Mouse (Mus musculus) ES-CJ7 (cell line): ENCODE data around the gene Rfc4.
"Not testable (repeated sequence)": the region's sequence is repeated elsewhere in the genome, so short reads cannot be mapped to it uniquely, and the experiment has no call there.

Experiments used
- DNase-seq: peaks from one replicate; pipeline ENCODE4 v3.0.0; 2011; ENCODE audit warnings: low read depth, low spot score

The Rfc4 gene

DNA sequence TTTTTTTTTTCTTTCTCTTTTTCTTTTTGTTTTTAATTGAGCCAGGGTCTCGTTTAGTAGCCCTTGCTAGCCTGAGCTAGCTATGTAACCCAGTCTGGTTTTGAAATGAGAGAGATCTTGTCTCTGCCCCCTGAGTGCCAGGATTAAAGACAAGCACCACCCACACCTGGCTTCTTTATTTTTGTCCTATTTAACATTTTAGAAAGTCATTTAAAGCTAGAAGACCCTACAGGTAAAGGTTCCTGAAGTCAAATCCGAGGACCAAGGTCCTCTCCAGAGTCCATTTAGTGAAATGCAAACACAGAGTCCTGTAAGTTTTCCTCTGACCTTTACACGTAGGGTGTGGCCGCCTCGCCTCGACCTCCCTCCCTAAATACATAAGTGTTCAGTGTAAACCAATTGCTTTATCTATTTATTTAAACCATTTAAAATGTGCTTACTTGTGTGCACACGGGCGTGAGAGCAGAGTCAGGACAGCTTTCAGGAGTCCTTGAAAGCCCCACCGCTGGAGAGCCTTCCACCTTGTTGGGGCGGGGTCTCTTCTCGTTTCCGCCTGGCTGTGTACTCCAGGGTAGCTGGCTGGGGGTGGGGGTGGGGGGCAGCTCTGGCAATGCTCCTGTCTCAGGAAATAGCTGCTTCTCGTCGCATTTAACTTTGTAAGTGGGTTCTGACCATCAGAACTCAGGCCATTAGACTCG lies 25.0 kb downstream of the Rfc4 start:
- peak; percentile 96 for DNase-seq

DNA sequence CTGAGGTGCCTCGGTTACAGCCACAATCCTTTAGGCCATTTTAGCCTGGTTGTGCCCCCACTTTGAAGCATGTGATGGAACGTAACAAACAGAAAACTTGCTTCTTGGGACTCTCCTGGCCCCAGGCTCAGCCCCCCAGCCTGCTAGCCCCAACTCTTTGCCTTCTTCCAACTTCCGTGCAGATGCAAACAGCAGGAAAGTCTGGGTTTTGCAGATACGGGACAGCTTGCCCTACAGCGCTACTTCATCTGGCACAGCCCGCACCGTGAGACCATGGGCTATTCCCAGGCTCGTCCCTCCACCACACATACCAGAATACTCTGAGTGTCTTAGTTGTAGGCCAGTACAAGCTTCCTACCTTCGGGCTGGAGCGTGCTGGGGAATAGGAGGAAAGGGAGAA lies 26.9 kb downstream of the Rfc4 start:
- DNase-seq = no peak

- peak; percentile 86 for DNase-seq
These were observed 27.4 kb downstream of the Rfc4 start for GRCm38 (mm10) chr16:23100099-23100575.

DNA sequence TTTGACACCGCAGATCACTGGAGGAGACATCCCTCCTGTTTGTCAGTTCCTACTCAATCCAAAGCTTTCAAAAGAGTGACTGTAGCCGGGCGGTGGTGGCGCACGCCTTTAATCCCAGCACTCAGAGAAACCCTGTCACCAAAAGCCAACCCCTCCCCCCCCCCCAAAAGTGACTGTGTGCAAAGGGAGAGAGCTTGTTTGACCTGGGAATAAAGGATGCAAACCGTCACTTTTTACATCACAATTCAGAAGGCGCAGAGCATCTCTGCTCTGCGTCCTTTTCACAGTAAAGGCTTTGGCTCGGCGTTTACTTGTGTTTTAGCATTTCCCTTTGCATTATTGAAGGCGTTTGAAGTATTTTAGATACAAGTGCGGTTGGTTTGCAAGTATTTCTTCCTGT lies 27.9 kb downstream of the Rfc4 start:
- DNase-seq = peak; percentile 94

- DNase-seq = peak; percentile 96
These were observed 29.5 kb downstream of the Rfc4 start for GRCm38 (mm10) chr16:23098105-23098452.

GRCm38 (mm10) chr16:23097290-23098104 lies 30.0 kb downstream of the Rfc4 start:
- DNase-seq = peak; percentile 62

DNA sequence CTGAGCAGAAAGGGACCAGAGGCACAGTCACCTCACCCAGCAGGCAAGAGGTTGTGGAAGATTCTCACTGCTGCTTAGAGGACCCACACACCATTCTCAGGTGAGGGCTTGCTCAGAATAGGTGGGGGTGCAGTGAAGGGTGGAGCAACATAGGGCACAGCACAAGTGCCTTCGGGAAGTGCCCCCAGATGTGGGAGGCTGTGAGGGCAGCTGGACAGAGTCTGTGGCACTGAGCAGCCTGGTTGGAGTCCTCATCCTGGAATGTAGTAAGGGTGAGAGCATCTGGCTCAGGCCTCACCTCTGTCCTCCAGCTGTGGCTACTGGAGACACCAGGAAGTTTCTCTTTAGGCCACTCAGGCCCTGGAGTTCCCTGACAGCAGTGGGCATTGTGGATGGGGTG lies 30.7 kb downstream of the Rfc4 start:
- not testable (repeated sequence) for DNase-seq

DNA sequence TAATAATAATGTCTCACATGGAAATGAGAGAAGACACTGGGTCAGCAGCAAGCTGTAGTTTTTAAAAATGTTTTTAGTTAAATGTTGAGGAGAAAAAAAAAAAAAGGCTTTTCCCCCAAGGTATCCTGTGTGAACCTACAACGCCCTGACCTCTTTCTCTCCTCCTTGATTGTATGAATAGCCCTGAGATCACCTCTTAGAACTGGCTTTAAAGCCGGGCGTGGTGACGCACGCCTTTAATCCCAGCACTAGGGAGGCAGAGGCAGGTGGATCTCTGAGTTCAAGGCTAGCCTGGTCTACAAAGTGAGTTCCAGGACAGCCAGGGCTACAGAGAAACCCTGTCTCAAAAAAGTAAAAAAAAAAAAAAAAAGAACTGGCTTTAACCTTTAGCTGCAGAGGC lies 32.0 kb downstream of the Rfc4 start:
- DNase-seq = not testable (repeated sequence)

DNA sequence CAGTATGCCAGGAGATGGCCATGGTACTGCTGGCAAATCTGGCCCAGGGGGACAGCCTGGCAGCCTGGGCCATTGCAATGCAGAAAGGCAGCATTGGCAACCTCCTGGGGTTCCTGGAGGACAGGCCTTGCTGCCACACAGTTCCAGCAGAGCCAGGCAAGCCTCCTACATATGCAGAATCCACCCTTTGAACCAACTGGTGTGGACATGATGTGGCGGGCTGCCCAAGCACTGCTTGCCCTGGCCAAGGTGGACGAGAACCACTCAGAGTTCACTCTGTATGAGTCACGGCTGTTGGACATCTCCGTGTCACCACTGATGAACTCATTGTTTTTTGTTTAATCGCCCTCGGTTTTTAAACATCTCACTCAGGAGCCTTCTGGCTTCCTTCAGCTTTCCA lies 33.4 kb downstream of the Rfc4 start:
- DNase-seq = no peak

DNA sequence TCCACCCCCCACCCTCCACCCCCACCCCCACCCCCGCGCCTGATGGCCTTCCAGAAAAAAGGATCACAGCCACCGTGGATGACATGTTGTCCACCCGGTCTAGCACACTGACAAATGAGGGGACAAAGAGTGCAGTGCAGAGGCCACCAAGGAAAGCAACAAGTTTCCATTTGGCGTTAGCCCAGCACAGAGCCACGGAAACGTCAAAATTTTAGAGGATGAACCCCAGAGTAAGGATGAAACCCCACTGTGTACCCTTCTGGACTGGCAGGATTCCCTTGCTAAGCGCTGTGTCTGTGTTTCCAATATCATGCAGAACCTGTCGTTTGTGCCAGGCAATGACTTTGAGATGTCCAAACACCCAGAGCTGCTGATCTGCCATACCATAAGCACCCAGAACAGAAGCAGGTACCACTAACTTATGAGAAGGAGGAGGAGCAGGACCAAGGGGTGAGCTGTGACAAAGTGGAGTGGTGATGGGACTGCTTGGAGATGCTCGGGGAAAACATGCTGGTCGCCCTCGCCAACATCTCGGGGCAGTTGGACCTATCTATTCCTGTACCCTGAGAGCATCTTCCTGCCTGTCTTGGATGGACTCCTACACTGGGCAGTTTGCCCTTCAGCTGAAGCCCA lies 34.1 kb downstream of the Rfc4 start:
- no peak for DNase-seq

DNA sequence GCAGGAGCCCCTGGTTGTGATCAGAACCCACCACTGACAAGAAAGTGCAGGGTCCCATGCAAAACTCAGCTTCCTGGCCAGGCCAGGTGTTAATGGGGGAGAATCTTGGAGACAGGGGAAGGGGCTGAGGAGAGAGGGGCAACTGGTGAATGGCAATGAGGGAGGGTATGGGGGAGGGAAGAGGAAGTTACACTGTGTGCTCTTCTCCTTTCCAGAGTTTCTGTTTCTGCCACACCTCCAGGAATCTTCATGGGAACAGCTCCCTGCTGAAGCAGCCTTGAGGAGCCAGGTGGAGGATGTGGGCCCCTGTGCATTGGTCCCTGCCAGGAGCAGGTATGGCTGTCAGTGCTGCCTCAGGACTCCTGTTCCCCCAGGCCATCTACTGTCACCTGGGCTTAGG lies 36.2 kb downstream of the Rfc4 start:
- DNase-seq = not testable (repeated sequence)

- peak; percentile 62 for DNase-seq
These were observed 39.0 kb downstream of the Rfc4 start for GRCm38 (mm10) chr16:23088491-23088890.

DNA sequence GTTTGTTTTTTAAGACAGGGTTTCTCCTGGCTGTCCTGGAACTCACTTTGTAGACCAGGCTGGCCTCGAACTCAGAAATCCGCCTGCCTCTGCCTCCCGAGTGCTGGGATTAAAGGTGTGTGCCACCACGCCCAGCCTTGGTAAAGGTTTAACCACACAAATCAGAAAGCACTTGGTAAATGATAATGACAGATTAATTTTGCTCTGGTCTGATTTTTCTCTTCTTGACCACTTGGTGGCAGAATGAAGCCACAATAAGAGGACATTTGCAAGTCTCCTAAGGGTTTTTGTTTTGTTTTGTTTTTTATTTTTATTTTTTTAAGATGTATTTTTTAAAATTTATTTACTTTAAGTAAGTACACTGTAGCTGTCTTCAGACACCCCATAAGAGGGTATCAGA lies 39.8 kb downstream of the Rfc4 start:
- not testable (repeated sequence) for DNase-seq

DNA sequence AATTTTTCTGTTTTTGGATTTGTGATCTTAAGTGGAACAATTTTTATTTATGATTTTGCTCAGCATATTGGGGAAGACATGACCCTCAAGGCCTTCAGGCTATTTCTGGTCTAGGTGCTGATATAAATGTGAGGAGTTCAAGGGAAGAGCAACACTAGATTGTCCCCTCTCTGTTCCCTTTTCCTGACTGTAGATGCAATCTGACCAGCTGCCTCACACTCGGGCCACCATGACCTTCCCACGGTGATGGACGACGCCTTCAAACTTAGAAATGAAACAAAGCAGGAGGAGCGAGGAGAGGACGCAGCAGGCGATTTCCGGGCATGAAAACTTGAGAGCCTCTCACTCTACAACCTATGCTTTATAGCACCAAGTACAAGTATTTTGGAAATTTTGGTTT lies 40.4 kb downstream of the Rfc4 start:
- not testable (repeated sequence) for DNase-seq

DNA sequence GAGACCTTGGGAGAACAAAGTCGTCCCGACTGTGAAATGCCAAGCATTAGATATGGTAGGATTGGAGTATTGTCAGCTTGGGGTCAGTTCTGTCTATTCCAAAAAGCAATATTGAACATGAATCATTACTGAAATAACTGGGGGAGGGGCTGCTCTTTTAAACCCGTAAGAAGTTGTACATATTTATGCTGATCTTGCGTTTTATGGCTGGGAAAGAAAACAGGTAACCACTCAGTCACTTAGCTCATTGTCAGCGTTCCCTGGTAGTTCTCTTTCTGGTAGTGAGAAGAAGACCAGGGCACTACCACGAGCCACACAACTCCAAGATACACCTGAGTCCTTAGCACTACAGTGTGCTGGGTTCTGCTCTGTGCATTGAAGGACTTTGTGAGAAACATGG lies 50.0 kb downstream of the Rfc4 start:
- not testable (repeated sequence) for DNase-seq
